Mouse (Mus musculus) erythroblast, embryonic 14.5 days (primary cell): ENCODE data around the gene Ubr3. TPM values are rescaled to one million over a fixed set of nuclear protein-coding genes. Genes with fewer than 3 reads are reported as not detected.
A peak's percentile ranks its signal among the peaks of the same experiment; 100 is the strongest.

Experiments
- H3K27me3 ChIP-seq: 2 replicates; pipeline ENCODE4 v1.6.1; 2012; ENCODE audit warnings: inconsistent platforms; ENCODE audit not compliant: control insufficient read depth
- H3K36me3 ChIP-seq: 2 replicates; pipeline ENCODE4 v1.6.1; 2012; ENCODE audit warnings: mild to moderate bottlenecking, inconsistent platforms; ENCODE audit not compliant: control insufficient read depth
- H3K4me1 ChIP-seq: 2 replicates; pipeline ENCODE4 v1.6.1; 2012; ENCODE audit warnings: inconsistent platforms; ENCODE audit not compliant: control insufficient read depth
- H3K4me3 ChIP-seq: replicated peaks from 2 replicates; pipeline ENCODE3; 2012; ENCODE audit warnings: moderate library complexity, mild to moderate bottlenecking, inconsistent platforms
- H3K9me3 ChIP-seq: 2 replicates; pipeline ENCODE4 v1.6.1; 2012; ENCODE audit warnings: low read length, inconsistent platforms, mixed read lengths; ENCODE audit not compliant: control insufficient read depth
- GATA1 ChIP-seq: IDR thresholded peaks from 2 replicates; pipeline ENCODE4 v1.6.1; 2012; ENCODE audit warnings: low read length, inconsistent platforms, mixed read lengths
- TAL1 ChIP-seq: IDR thresholded peaks from 3 replicates; pipeline ENCODE4 v1.6.1; 2012; ENCODE audit warnings: low read length, inconsistent platforms, mixed read lengths
- polyA plus RNA-seq: library from polyadenylated mRNA; stranded (reverse); fragments of >175 nt; gene quantifications from 2 replicates; pipeline ENCODE4 v1.2.3, GENCODE M21; 2012

Gene Ubr3
- polyA plus RNA-seq, 1 experiment = 0.43 TPM

- TF ChIP-seq TAL1 = peak; percentile 91
- peak; percentile 93 for TF ChIP-seq GATA1
- H3K4me1 ChIP-seq = peaks cover 63% of the 10 kb centered on the region
- H3K36me3 ChIP-seq = peaks cover 56% of the 10 kb centered on the region
- H3K4me3 ChIP-seq = peak overlapping the region; percentile 48
- no peaks in the 10 kb centered on the region for H3K27me3 ChIP-seq
- H3K9me3 ChIP-seq = no peaks in the 10 kb centered on the region
Observed at GRCm38 (mm10) chr2:69999097-69999770, 102.2 kb downstream of the Ubr3 start.

- no peak overlapping the region for H3K4me3 ChIP-seq
- H3K27me3 ChIP-seq = no peaks in the 10 kb centered on the region
- peaks cover 54% of the 10 kb centered on the region for H3K36me3 ChIP-seq
- H3K9me3 ChIP-seq = no peaks in the 10 kb centered on the region
- peaks cover 58% of the 10 kb centered on the region for H3K4me1 ChIP-seq
- no peak for TF ChIP-seq TAL1
- no peak for TF ChIP-seq GATA1
Observed at GRCm38 (mm10) chr2:70000316-70000715, 103.3 kb downstream of the Ubr3 start.

- no peak overlapping the region for H3K4me3 ChIP-seq
- no peaks in the 10 kb centered on the region for H3K27me3 ChIP-seq
- TF ChIP-seq GATA1 (no peak), TAL1 (no peak)
- peaks cover 45% of the 10 kb centered on the region for H3K36me3 ChIP-seq
- H3K4me1 ChIP-seq = peaks cover 11% of the 10 kb centered on the region
- no peaks in the 10 kb centered on the region for H3K9me3 ChIP-seq
Observed at GRCm38 (mm10) chr2:70006492-70006891, 109.4 kb downstream of the Ubr3 start.

- no peaks in the 10 kb centered on the region for H3K9me3 ChIP-seq
- no peak overlapping the region for H3K4me3 ChIP-seq
- peaks cover 54% of the 10 kb centered on the region for H3K36me3 ChIP-seq
- no peak for TF ChIP-seq TAL1
- no peak for TF ChIP-seq GATA1
- H3K4me1 ChIP-seq = no peaks in the 10 kb centered on the region; the same call in 1 of the 2 replicates
- no peaks in the 10 kb centered on the region for H3K27me3 ChIP-seq
Observed at GRCm38 (mm10) chr2:70012941-70013340, 115.9 kb downstream of the Ubr3 start.

GRCm38 (mm10) chr2:70018236-70018635, 121.2 kb downstream of the Ubr3 start:
- Histone ChIP-seq H3K4me1 (no peaks in the 10 kb centered on the region; the same call in none of the 2 replicates), H3K27me3 (no peaks in the 10 kb centered on the region), H3K9me3 (no peaks in the 10 kb centered on the region), H3K36me3 (peaks cover 79% of the 10 kb centered on the region), H3K4me3 (no peak overlapping the region)
- TF ChIP-seq GATA1 (no peak), TAL1 (no peak)

GRCm38 (mm10) chr2:70024454-70024853, 127.4 kb downstream of the Ubr3 start:
- no peaks in the 10 kb centered on the region for H3K9me3 ChIP-seq
- peaks cover 23% of the 10 kb centered on the region for H3K4me1 ChIP-seq
- H3K27me3 ChIP-seq = no peaks in the 10 kb centered on the region
- TF ChIP-seq TAL1 (peak; percentile 79), GATA1 (peak; percentile 52; the same call in 1 of the 2 replicates)
- H3K36me3 ChIP-seq = peaks cover 41% of the 10 kb centered on the region
- H3K4me3 ChIP-seq = no peak overlapping the region

- no peaks in the 10 kb centered on the region for H3K9me3 ChIP-seq
- no peak for TF ChIP-seq GATA1
- TF ChIP-seq TAL1 = no peak
- H3K36me3 ChIP-seq = peaks cover 31% of the 10 kb centered on the region
- peaks cover 23% of the 10 kb centered on the region for H3K4me1 ChIP-seq
- H3K27me3 ChIP-seq = no peaks in the 10 kb centered on the region
- no peak overlapping the region for H3K4me3 ChIP-seq
Observed at GRCm38 (mm10) chr2:70025711-70026110, 128.7 kb downstream of the Ubr3 start.

GRCm38 (mm10) chr2:70031472-70031871, 134.4 kb downstream of the Ubr3 start:
- no peaks in the 10 kb centered on the region for H3K4me1 ChIP-seq
- peaks cover 8% of the 10 kb centered on the region for H3K27me3 ChIP-seq
- no peak overlapping the region for H3K4me3 ChIP-seq
- no peaks in the 10 kb centered on the region for H3K36me3 ChIP-seq
- TF ChIP-seq GATA1 (no peak), TAL1 (no peak)
- no peaks in the 10 kb centered on the region for H3K9me3 ChIP-seq

- Histone ChIP-seq H3K27me3 (peaks cover 11% of the 10 kb centered on the region), H3K4me3 (no peak overlapping the region), H3K4me1 (no peaks in the 10 kb centered on the region), H3K36me3 (no peaks in the 10 kb centered on the region), H3K9me3 (no peaks in the 10 kb centered on the region)
- TF ChIP-seq TAL1 (no peak), GATA1 (no peak)
Observed at GRCm38 (mm10) chr2:70034895-70035294, 137.8 kb downstream of the Ubr3 start.
